Mouse (Mus musculus) myocyte (in vitro differentiated cells): Measurements from ENCODE around the gene Pwwp2a. TPM values are rescaled to one million over a fixed set of nuclear protein-coding genes. Genes with fewer than 3 reads are reported as not detected.
A peak's percentile ranks its signal among the peaks of the same experiment; 100 is the strongest.

Experiments used
- H3K27me3 ChIP-seq: one replicate; pipeline ENCODE4 v1.6.1; 2011; ENCODE audit not compliant: control insufficient read depth, insufficient read depth, insufficient read length
- H3K36me3 ChIP-seq: one replicate; pipeline ENCODE4 v1.6.1; 2011; ENCODE audit not compliant: control insufficient read depth, insufficient read depth
- H3K4me2 ChIP-seq: one replicate; pipeline ENCODE4 v1.6.1; 2011; ENCODE audit warnings: low read depth, control low read depth
- H3K4me3 ChIP-seq: one replicate; pipeline ENCODE4 v1.5.1; 2011; ENCODE audit warnings: mild to moderate bottlenecking, control low read depth, moderate library complexity
- H3K79me2 ChIP-seq: one replicate; pipeline ENCODE4 v1.6.1; 2011; ENCODE audit not compliant: control insufficient read depth, insufficient read depth
- H3ac ChIP-seq: one replicate; pipeline ENCODE4 v1.6.1; 2011; ENCODE audit not compliant: control insufficient read depth, insufficient read length
- CEBPB ChIP-seq: IDR thresholded peaks from 2 replicates; pipeline ENCODE4 v1.6.1; 2011; ENCODE audit warnings: mild to moderate bottlenecking, moderate library complexity; ENCODE audit not compliant: poor library complexity, insufficient read depth, severe bottlenecking
- E2F4 ChIP-seq: IDR thresholded peaks from one replicate; pipeline ENCODE4 v1.6.1; 2011; ENCODE audit warnings: mild to moderate bottlenecking, control low read depth, moderate library complexity; ENCODE audit not compliant: insufficient read depth
- MAX ChIP-seq: IDR thresholded peaks from one replicate; pipeline ENCODE4 v1.6.1; 2011; ENCODE audit warnings: low read depth, mild to moderate bottlenecking, control low read depth
- MYOD1 ChIP-seq, 3 experiments: IDR thresholded peaks; one replicate each; pipeline ENCODE4 v1.6.1; 2011; ENCODE audit warnings: control low read depth in 2 of 3, low read depth in 2 of 3, mild to moderate bottlenecking in 2 of 3, moderate library complexity in 1 of 3; ENCODE audit not compliant: insufficient read length in 2 of 3, control insufficient read depth in 1 of 3
- MYOG ChIP-seq, 3 experiments: IDR thresholded peaks; one replicate each; pipeline ENCODE4 v1.6.1; 2011; ENCODE audit warnings: control low read depth in 2 of 3, low read depth in 2 of 3, mild to moderate bottlenecking in 2 of 3; ENCODE audit not compliant: insufficient read length in 2 of 3, control insufficient read depth in 1 of 3, insufficient read depth in 1 of 3
- POLR2A ChIP-seq: IDR thresholded peaks from one replicate; pipeline ENCODE4 v1.6.1; 2011; ENCODE audit warnings: low read depth, mild to moderate bottlenecking, control low read depth, moderate library complexity; ENCODE audit not compliant: insufficient read length
- POLR2AphosphoS2 ChIP-seq: IDR thresholded peaks from one replicate; pipeline ENCODE4 v1.6.1; 2011; ENCODE audit warnings: low read depth, control low read depth; ENCODE audit not compliant: insufficient read length
- REST ChIP-seq: IDR thresholded peaks from one replicate; pipeline ENCODE4 v1.6.1; 2011; ENCODE audit warnings: mild to moderate bottlenecking, control low read depth, moderate library complexity; ENCODE audit not compliant: insufficient read depth, insufficient read length
- SRF ChIP-seq: IDR thresholded peaks from one replicate; pipeline ENCODE4 v1.6.1; 2011; ENCODE audit warnings: low read depth; ENCODE audit not compliant: control insufficient read depth, insufficient read length
- TCF12 ChIP-seq: IDR thresholded peaks from one replicate; pipeline ENCODE4 v1.6.1; 2011; ENCODE audit warnings: mild to moderate bottlenecking, control low read depth; ENCODE audit not compliant: poor library complexity, insufficient read depth, severe bottlenecking
- TCF3 ChIP-seq: IDR thresholded peaks from one replicate; pipeline ENCODE4 v1.6.1; 2011; ENCODE audit warnings: low read depth, control low read depth; ENCODE audit not compliant: insufficient read length
- USF1 ChIP-seq: IDR thresholded peaks from one replicate; pipeline ENCODE4 v1.6.1; 2011; ENCODE audit warnings: low read depth, mild to moderate bottlenecking, control low read depth, moderate library complexity
- polyA plus RNA-seq: library from polyadenylated mRNA; unstranded; fragments of >200 nt; fragmentation: generic; extraction: Trizol; gene quantifications from one replicate; pipeline ENCODE4 v1.2.1, GENCODE M21; 2012; ENCODE audit warnings: missing spikeins

The Pwwp2a gene
- polyA plus RNA-seq, 1 experiment: 4.9 TPM

DNA sequence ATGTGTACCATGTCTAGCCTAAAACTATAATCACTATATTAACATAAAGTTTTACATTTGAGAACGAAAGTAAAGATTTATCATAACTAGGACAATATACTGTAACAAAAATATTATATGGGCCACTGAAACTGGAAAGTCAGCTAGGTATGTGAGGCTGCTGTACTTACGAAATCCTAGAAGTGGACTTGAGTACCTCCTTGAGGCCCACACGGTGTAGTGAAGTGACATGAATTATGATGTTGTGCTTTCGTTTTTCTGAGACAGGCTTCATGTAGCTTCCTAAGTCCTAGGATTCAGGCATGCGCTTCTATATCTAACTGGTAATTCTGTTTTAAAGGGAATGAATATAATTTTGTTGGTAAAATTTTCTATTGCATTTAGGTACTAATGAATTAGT lies 16.8 kb downstream of the Pwwp2a start:
- no peak for TF ChIP-seq MYOD1 (IDR thresholded peaks at IDR 0.05; ENCODE audit: control insufficient read depth in 1 of 3, insufficient read length in 2 of 3, low read depth in 2 of 3)
- no peak for TF ChIP-seq MYOG (IDR thresholded peaks at IDR 0.05; ENCODE audit: control insufficient read depth in 1 of 3, insufficient read depth in 1 of 3, insufficient read length in 2 of 3, low read depth in 2 of 3)
- no peak for TF ChIP-seq TCF12
- no peak for TF ChIP-seq POLR2A
- TF ChIP-seq POLR2AphosphoS2: no peak
- TF ChIP-seq SRF: no peak
- no peak for TF ChIP-seq E2F4
- TF ChIP-seq TCF3: no peak
- no peak for TF ChIP-seq CEBPB
- TF ChIP-seq MAX: no peak
- no peak for TF ChIP-seq USF1
- no peak for TF ChIP-seq REST
- Histone ChIP-seq H3K4me3 (no peak overlapping the region), H3K27me3 (no peaks in the 10 kb centered on the region), H3K4me2 (no peak overlapping the region), H3K79me2 (peaks cover 35% of the 10 kb centered on the region), H3ac (no peak overlapping the region), H3K36me3 (peaks cover 8% of the 10 kb centered on the region)

DNA sequence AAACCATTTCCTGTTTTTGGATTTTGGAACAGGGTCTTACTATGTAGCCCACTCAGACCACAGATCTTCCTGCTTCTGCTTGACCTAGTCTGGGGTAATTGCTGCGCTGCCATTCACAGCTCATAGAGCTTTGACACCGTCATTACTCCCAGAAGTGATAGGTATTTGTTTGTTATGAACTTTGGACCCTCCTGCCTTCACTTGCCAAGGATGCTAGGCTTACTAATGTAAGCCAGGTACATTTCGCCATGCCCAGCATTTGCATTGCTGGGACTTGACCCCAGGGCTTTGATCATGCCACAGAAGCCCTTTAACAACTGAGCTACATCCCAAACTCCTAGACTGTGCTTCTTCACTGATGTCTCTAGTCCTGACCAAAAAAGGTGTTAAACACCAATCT lies 18.5 kb downstream of the Pwwp2a start:
- Histone ChIP-seq H3K4me3 (no peak overlapping the region), H3ac (no peak overlapping the region), H3K4me2 (no peak overlapping the region), H3K27me3 (no peaks in the 10 kb centered on the region), H3K79me2 (peaks cover 35% of the 10 kb centered on the region), H3K36me3 (peaks cover 12% of the 10 kb centered on the region)
- TF ChIP-seq CEBPB (no peak), MYOG (IDR thresholded peaks at IDR 0.05; ENCODE audit: control insufficient read depth in 1 of 3, insufficient read depth in 1 of 3, insufficient read length in 2 of 3, low read depth in 2 of 3) (no peak), USF1 (no peak), MAX (no peak), MYOD1 (IDR thresholded peaks at IDR 0.05; ENCODE audit: control insufficient read depth in 1 of 3, insufficient read length in 2 of 3, low read depth in 2 of 3) (no peak), REST (no peak), POLR2A (no peak)

DNA sequence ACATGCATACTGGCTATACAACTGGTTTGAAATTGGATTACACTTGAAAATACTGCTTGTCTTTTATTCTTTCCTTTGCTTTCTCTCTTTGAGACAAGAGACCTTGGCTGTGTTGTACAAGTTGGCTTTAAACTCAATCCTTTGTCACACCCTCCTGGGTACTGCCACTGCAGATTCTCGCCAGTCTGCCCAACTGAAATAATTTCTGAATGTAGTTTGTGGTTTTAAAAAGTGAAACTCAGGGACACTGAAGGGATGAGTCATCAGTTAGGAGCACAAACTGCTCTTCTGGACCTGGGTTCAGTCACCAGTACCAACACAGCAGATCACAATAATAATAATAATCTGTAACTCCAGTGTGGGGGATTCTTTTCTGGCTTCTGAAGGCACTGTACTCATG lies 21.8 kb downstream of the Pwwp2a start:
- Histone ChIP-seq H3ac (no peak overlapping the region), H3K79me2 (peaks cover 31% of the 10 kb centered on the region), H3K4me3 (no peak overlapping the region), H3K4me2 (peak overlapping the region; percentile 22), H3K36me3 (peaks cover 8% of the 10 kb centered on the region), H3K27me3 (no peaks in the 10 kb centered on the region)
- TF ChIP-seq POLR2A (no peak), TCF3 (no peak), CEBPB (no peak), MYOG (IDR thresholded peaks at IDR 0.05; ENCODE audit: control insufficient read depth in 1 of 3, insufficient read depth in 1 of 3, insufficient read length in 2 of 3, low read depth in 2 of 3) (no peak), SRF (no peak), POLR2AphosphoS2 (no peak), TCF12 (no peak), MYOD1 (IDR thresholded peaks at IDR 0.05; ENCODE audit: control insufficient read depth in 1 of 3, insufficient read length in 2 of 3, low read depth in 2 of 3) (no peak), E2F4 (no peak), USF1 (no peak), REST (no peak), MAX (no peak)

DNA sequence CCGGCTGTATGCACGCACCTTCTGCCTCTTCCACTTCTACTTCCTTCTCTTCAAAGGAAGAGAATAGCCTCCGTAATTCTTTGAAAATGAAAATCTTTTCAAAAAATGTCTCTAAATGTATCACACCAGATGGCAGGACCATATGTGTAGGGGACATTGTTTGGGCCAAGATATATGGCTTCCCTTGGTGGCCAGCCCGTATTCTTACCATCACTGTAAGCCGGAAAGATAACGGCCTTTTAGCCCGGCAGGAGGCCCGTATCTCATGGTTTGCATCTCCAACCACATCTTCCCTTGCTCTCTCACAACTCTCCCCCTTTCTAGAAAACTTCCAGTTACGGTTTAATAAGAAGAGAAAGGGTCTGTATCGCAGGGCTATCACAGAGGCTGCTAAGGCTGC lies 24.0 kb downstream of the Pwwp2a start:
- H3K4me2 ChIP-seq: no peak overlapping the region
- no peak overlapping the region for H3ac ChIP-seq
- peaks cover 16% of the 10 kb centered on the region for H3K79me2 ChIP-seq
- TF ChIP-seq TCF12 (no peak), MAX (no peak), MYOD1 (IDR thresholded peaks at IDR 0.05; ENCODE audit: control insufficient read depth in 1 of 3, insufficient read length in 2 of 3, low read depth in 2 of 3) (no peak), SRF (no peak), REST (no peak), POLR2AphosphoS2 (no peak), POLR2A (no peak), E2F4 (no peak), MYOG (IDR thresholded peaks at IDR 0.05; ENCODE audit: control insufficient read depth in 1 of 3, insufficient read depth in 1 of 3, insufficient read length in 2 of 3, low read depth in 2 of 3) (no peak), USF1 (no peak), TCF3 (no peak), CEBPB (no peak)
- no peak overlapping the region for H3K4me3 ChIP-seq
- H3K27me3 ChIP-seq: no peaks in the 10 kb centered on the region
- H3K36me3 ChIP-seq: peaks cover 8% of the 10 kb centered on the region

DNA sequence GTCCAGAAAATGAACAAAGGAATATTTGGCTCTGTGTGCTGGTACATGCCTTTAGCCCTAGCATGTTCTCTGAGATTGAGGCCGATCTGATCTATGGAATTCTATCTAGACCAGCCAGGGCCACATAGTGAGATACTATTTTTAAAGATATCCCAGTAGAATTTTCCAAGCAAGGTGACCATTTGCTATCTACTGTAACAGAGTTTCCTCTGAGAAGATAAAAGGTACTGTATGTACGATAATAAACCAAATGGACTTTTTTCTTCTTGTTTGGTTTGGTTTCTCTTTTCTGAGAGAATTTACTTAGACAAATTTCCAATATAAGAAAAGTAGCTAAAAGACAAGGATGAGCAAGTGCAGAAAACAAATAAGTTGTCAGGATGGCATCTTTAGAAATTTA lies 26.6 kb downstream of the Pwwp2a start:
- H3K79me2 ChIP-seq: no peaks in the 10 kb centered on the region
- H3ac ChIP-seq: no peak overlapping the region
- no peak overlapping the region for H3K4me3 ChIP-seq
- H3K27me3 ChIP-seq: no peaks in the 10 kb centered on the region
- no peak for TF ChIP-seq SRF
- no peak for TF ChIP-seq MAX
- no peak for TF ChIP-seq USF1
- TF ChIP-seq REST: no peak
- TF ChIP-seq MYOG (IDR thresholded peaks at IDR 0.05; ENCODE audit: control insufficient read depth in 1 of 3, insufficient read depth in 1 of 3, insufficient read length in 2 of 3, low read depth in 2 of 3): no peak
- TF ChIP-seq E2F4: no peak
- no peak for TF ChIP-seq CEBPB
- no peak for TF ChIP-seq TCF3
- no peak for TF ChIP-seq TCF12
- no peak for TF ChIP-seq POLR2AphosphoS2
- no peak for TF ChIP-seq MYOD1 (IDR thresholded peaks at IDR 0.05; ENCODE audit: control insufficient read depth in 1 of 3, insufficient read length in 2 of 3, low read depth in 2 of 3)
- no peak for TF ChIP-seq POLR2A
- H3K4me2 ChIP-seq: no peak overlapping the region
- peaks cover 8% of the 10 kb centered on the region for H3K36me3 ChIP-seq
